Mouse (Mus musculus): Measurements from ENCODE around the gene Hemk1. TPM values are rescaled to one million over a fixed set of nuclear protein-coding genes. Genes with fewer than 3 reads are reported as not detected.

Gene Hemk1
- 10 to 100 TPM; 24.1 to 33.5 TPM for total RNA-seq (2021)
- long read RNA-seq, experiment 1, transcript Hemk1-201 (11 exons, 2,192 nt), result major isoform, 16 of 39 reads
- long read RNA-seq, experiment 1, partial matches to known transcripts, result 10 of 39 reads
- long read RNA-seq, experiment 1, other reads (novel, unspliced or antisense), result 12 of 39 reads
- long read RNA-seq, experiment 2, transcript Hemk1-201 (11 exons, 2,192 nt), result major isoform, 11 of 24 reads
- long read RNA-seq, experiment 2, partial matches to known transcripts, result 6 of 24 reads
- long read RNA-seq, experiment 2, other reads (novel, unspliced or antisense), result 6 of 24 reads

GRCm38 (mm10) chr9:107338172-107338883 is at the start of gene Hemk1:
Hemk1 (minus strand) TSS chr9:107338350.
- DNase-seq, result peak; percentile 83

DNA sequence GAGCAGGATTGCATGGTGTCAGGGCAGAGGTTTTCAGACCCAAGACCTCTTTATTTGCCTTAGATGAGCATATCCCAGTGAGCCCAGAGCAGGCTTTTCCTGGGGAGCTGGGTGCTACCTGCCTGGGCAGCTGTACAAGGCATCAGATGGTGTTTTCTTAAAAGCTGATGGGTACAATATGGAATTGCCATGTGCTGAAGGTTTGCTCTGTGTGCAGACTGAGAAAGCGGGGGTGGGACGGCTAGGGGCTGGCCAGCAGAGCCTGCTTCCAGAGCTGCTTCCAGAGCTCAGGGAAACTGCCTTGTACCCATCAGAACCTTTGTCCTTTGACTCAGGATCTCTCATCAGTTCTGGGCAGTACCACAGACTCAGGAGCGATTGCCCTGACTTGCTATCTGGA is 49.6 kb upstream of the Hemk1 start:
- no peak for DNase-seq

- DNase-seq, result peak; percentile 39
These were observed 48.6 kb upstream of the Hemk1 start for GRCm38 (mm10) chr9:107386722-107387121.

DNA sequence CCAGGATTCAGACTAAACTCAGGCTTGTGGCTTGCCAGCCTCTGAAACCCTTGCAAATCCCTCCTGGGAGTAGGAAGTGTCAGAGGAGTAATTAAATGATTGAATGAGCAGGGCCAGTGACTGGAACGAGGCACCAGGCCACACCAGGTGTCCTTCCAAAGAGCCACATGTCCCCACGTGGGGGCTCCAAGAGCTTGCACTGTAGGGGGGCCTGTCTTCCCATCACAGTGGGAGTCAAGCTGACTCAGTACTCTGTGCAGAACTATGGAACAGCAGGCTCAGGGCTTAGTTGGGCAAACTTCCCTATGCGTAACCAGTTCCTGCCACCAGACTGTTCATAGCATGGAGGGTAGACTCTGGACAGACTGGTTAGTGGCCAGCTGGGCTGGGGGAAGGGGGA is 46.2 kb upstream of the Hemk1 start:
- no peak for DNase-seq

- peak; percentile 62 for DNase-seq
These were observed 43.6 kb upstream of the Hemk1 start for GRCm38 (mm10) chr9:107381723-107382122.

- no peak for DNase-seq
These were observed 39.9 kb upstream of the Hemk1 start for GRCm38 (mm10) chr9:107377961-107378512.

- no peak for DNase-seq
These were observed 37.3 kb upstream of the Hemk1 start for GRCm38 (mm10) chr9:107375451-107375850.

DNA sequence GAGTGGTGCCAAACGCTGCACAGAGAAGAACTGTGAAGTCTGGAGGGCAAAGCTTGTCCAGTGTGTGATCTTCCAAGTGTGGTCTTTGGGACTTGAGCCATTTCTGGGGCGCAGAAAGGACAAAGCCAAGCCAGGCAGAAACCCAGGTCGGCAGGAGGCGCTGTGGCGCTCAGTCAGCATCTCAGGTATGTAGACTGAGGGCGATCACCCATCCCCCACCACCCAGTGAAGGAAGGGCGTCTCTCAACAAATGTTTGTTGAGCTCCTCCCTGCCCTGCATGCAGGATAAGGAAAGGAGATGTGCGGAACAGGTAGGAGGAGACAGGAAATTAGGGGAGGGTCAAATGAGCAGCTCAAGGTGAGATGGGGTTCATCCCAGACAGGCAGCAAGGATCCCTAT is 36.5 kb upstream of the Hemk1 start:
- DNase-seq, result peak; percentile 29

- DNase-seq, result no peak
These were observed 34.3 kb upstream of the Hemk1 start for GRCm38 (mm10) chr9:107372441-107372840.

- no peak for DNase-seq
These were observed 31.9 kb upstream of the Hemk1 start for GRCm38 (mm10) chr9:107370106-107370463.

- no peak for DNase-seq
These were observed 31.3 kb upstream of the Hemk1 start for GRCm38 (mm10) chr9:107369270-107370105.

DNA sequence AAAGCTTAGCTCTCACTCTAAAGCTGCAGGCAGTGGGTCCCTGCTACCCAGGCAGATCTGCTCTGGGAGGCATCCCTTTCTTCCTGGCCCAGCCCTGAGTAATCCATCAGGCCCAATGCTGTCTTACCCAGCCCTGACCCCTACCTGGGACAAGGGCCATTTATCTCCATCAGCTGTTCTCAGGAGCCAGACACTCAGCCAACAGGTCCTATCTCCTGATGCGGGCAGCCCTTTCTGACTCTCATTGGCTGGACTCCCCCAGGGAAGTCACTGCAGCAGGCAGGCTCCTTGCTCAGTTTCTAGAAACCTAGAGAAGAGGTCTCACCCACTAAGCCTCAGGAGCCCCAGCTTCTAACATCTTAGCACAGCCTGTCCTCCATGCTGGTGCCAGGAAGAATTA is 30.2 kb upstream of the Hemk1 start:
- DNase-seq, result no peak

DNA sequence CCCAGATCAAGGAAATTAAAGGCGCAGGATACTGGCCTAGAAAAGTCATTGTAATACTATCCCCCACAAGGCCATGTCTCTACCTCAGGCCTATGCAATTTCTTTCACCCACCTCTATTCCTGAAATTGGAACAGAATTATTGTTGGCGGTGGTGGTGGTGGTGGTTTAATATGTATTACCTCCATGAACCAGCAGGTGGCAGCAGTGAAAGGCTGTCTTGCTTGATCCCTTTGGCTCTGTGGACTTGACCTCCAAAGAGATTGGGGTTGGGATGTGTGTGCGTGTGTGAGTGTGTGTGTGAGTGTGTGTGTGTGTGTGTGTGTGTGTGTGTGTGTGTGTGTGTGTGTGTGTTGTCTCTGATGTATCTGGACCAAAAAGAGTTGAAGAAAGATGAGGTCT is 28.5 kb upstream of the Hemk1 start:
- peak; percentile 73 for DNase-seq

DNA sequence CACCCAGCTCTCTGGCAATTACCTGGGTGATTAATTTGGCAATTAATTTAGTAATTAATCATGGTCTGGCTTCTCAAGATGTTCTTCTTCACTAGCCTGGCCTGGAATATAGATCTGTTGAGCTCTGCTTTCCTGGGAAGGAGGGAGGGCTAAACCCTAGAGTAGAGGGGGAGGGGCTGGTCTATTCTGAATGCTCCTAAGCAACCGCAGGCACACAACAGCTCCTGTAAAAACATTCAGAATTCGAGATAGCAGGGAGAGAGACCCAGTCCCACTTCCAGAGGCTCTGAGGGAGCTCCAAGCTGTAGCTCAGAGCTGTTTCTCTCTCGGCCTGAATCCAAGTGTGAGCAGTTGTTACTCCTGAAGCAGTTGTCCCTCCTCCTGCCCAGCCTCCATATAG is 22.8 kb upstream of the Hemk1 start:
- DNase-seq, result no peak

GRCm38 (mm10) chr9:107357651-107358050 is 19.5 kb upstream of the Hemk1 start:
- peak; percentile 90 for DNase-seq

GRCm38 (mm10) chr9:107355870-107356765 is 18.0 kb upstream of the Hemk1 start:
- peak; percentile 75 for DNase-seq

DNA sequence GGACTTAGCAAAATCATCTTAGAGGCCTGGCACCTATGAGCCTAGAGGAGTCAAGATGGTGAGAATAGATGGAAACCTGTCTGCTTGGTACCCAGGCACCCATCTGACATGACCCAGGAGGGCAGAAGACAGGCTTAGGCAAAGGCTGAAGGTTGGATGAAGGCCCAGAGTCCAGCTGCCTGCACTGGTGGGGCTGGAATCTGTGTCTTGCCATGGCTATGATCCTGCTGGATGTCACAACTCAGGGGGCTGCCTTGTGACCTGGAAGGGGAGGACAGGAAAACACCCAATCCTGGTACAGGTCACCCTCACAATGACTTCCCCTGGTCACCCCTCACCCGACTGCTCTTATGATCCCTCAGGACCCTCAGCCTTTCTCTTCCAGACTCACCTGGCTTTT is 16.7 kb upstream of the Hemk1 start:
- DNase-seq, result no peak

- no peak for DNase-seq
These were observed 11.2 kb upstream of the Hemk1 start for GRCm38 (mm10) chr9:107349321-107349720.

DNA sequence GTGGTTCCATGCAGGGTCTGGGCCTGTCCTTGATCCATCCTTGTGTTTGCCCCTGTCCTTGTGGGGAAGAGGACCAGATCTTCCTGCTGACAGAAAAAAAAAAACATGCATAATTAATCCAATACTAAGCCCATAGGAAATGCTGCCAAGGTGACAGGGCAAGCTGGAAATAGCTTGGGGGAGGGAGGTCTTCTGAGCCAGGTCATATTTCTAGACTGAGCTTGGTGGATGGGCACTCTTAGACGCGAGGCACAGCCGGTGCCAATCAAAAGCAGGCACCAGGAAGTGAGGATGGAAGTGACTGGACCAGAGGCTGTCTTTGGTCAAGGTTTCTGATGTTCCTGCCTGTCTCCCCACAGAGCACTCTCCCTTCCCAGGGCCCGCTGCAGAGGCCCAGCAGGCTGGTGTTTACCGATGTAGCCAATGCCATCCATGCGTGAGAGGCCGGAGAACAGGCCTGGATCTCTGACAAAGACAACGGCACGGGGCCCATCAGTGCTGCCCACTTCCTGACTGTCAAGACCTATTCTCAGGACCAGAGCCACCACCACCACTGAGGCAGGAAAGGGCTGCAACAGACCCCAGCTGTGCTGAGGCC is 9.5 kb upstream of the Hemk1 start:
- DNase-seq, result no peak

- DNase-seq, result no peak
These were observed 7.9 kb upstream of the Hemk1 start for GRCm38 (mm10) chr9:107346081-107346480.

DNA sequence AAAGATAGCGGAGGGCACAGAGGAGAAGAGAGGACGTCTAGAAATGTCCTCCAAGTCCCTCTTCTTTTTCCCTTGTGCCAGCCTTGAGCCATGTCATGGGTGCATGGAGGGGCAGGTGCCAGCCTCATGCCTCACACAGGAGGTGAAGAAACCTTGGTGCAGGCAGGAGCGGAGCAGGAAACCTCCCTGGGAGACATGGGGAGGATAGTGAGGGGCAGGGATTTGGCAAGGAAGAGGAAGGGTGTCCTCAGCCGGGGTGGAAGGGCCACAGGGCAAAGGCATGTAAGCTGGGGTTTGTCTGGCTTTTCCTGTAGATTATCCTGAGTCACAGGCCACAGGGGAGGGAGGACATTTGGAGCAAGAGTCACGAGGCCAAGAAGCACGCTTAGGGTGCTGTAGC is 5.9 kb upstream of the Hemk1 start:
- peak; percentile 24 for DNase-seq
